In the genomic region with DNA sequence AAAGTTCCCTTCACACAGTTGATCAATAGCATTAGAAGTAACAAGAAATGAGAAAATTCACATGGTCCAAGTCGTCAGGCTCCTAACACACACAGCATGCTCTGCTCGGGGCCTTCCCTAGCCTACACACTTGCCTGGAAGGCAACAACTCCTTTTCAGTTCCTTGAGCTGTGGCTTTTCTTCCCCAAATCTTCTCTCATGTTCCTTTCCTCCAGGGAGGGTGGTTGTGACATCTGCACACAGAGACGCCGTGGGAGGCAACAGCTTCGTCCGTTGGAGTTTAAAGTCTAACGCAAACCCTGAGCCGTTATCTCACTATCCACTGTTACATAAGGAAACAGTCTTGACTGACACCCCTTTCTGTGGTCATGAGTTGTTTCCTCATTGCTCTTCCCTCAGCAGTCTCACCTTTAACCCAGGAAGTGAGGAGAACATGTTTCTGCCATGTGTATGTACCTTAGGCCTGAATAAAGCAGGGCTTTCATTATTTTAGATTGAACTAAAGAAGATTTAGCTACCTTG, we compare ENCODE assay signal across 10 mouse cellular contexts.
DNase-seq lines count a peak whose midpoint lies in the region; ATAC-seq lines count a peak whose summit lies in the region.
"Had no signal": no experiment of that assay in that cellular context is flagged by ENCODE, and none has a peak within 500 bp of the region (broad histone marks: within the 10 kb centered on the region; RNA-seq: fewer than 3 reads in every experiment).

No protein-coding gene starts in this region.

- H3K9ac ChIP-seq in intestine, embryonic 16.5 days (ENCODE audit: low read depth, low read length) = 0 out of 2 replicates have a peak overlapping the region, but pooled peaks have one; percentile 21
- H3K9ac ChIP-seq in hindbrain, embryonic 11.5 days (ENCODE audit: low read depth, low read length) = no peak overlapping the region
- H3K9ac ChIP-seq: embryonic facial prominence, embryonic 12.5 days; lung, embryonic 15.5 days had no signal

- H3K36me3 ChIP-seq in intestine, embryonic 16.5 days (ENCODE audit: control insufficient read depth, insufficient read depth, low read length) = no peaks in the 10 kb centered on the region
- H3K36me3 ChIP-seq in hindbrain, embryonic 11.5 days (ENCODE audit: control insufficient read depth, insufficient read depth, low read length) = no peaks in the 10 kb centered on the region
- no peaks in the 10 kb centered on the region for H3K36me3 ChIP-seq in midbrain, embryonic 10.5 days
- H3K36me3 ChIP-seq in heart, embryonic 10.5 days = no peaks in the 10 kb centered on the region
- H3K36me3 ChIP-seq: embryonic facial prominence, embryonic 12.5 days; lung, embryonic 15.5 days had no signal

- no peak overlapping the region; the same call in 1 of the 2 replicates for H3K4me2 ChIP-seq in intestine, embryonic 16.5 days (ENCODE audit: low read depth, low read length)
- H3K4me2 ChIP-seq in hindbrain, embryonic 11.5 days (replicated peaks; ENCODE audit: low read depth, low read length) = no peak overlapping the region
- H3K4me2 ChIP-seq: embryonic facial prominence, embryonic 12.5 days; lung, embryonic 15.5 days had no signal

- DNase-seq in 3T3-L1 (ENCODE audit: low read depth, low spot score) = peak; percentile 33
- peak; percentile 81 for DNase-seq in CD4-positive, CD25-positive, alpha-beta regulatory T cell, adult 2 months (ENCODE audit: low read depth, low spot score)
- peak; percentile 81 for DNase-seq in naive thymus-derived CD4-positive, alpha-beta T cell, adult 2 months (ENCODE audit: low read depth)
- DNase-seq in hindbrain, embryonic 11.5 days (ENCODE audit: low spot score) = no peak
- no peak for DNase-seq in cerebellum, postnatal 36 days
- no peak for DNase-seq in midbrain, embryonic 10.5 days (ENCODE audit: low spot score)
- no peak for DNase-seq in heart, embryonic 10.5 days (ENCODE audit: low spot score)

- H3K27me3 ChIP-seq in intestine, embryonic 16.5 days (replicated peaks; ENCODE audit: control insufficient read depth, insufficient read depth, low read length) = no peaks in the 10 kb centered on the region
- H3K27me3 ChIP-seq in hindbrain, embryonic 11.5 days (ENCODE audit: control insufficient read depth, insufficient read depth, low read length) = no peaks in the 10 kb centered on the region
- no peaks in the 10 kb centered on the region for H3K27me3 ChIP-seq in midbrain, embryonic 10.5 days (ENCODE audit: low read depth, poor library complexity, severe bottlenecking)
- H3K27me3 ChIP-seq in heart, embryonic 10.5 days (ENCODE audit: insufficient read depth, poor library complexity, severe bottlenecking) = no peaks in the 10 kb centered on the region
- H3K27me3 ChIP-seq: embryonic facial prominence, embryonic 12.5 days; lung, embryonic 15.5 days had no signal

- WGBS in intestine, embryonic 16.5 days = 67% methylated on average over 8 of the region's 8 CpGs
- WGBS in hindbrain, embryonic 11.5 days = 85% methylated on average over 8 of the region's 8 CpGs
- WGBS in midbrain, embryonic 10.5 days = 93% methylated on average over 8 of the region's 8 CpGs
- 71% methylated on average over 8 of the region's 8 CpGs for WGBS in heart, embryonic 10.5 days

- no peak overlapping the region for H3K4me3 ChIP-seq in intestine, embryonic 16.5 days (ENCODE audit: low read length)
- no peak overlapping the region for H3K4me3 ChIP-seq in hindbrain, embryonic 11.5 days (ENCODE audit: low read depth, low read length)
- no peak overlapping the region for H3K4me3 ChIP-seq in midbrain, embryonic 10.5 days
- H3K4me3 ChIP-seq in heart, embryonic 10.5 days = no peak overlapping the region
- H3K4me3 ChIP-seq: embryonic facial prominence, embryonic 12.5 days; lung, embryonic 15.5 days had no signal

- peak; percentile 69 for ATAC-seq in intestine, embryonic 16.5 days
- no peak for ATAC-seq in hindbrain, embryonic 11.5 days (ENCODE audit: low FRiP score)

- no peaks in the 10 kb centered on the region for H3K9me3 ChIP-seq in intestine, embryonic 16.5 days (ENCODE audit: control insufficient read depth, low read length)
- H3K9me3 ChIP-seq in hindbrain, embryonic 11.5 days (ENCODE audit: control insufficient read depth, low read length) = no peaks in the 10 kb centered on the region
- H3K9me3 ChIP-seq in midbrain, embryonic 10.5 days (replicated peaks) = no peaks in the 10 kb centered on the region
- H3K9me3 ChIP-seq in heart, embryonic 10.5 days = no peaks in the 10 kb centered on the region
- H3K9me3 ChIP-seq: embryonic facial prominence, embryonic 12.5 days; lung, embryonic 15.5 days had no signal

- peaks cover 10% of the 10 kb centered on the region for H3K4me1 ChIP-seq in intestine, embryonic 16.5 days (ENCODE audit: control insufficient read depth, insufficient read depth, low read length)
- H3K4me1 ChIP-seq in hindbrain, embryonic 11.5 days (replicated peaks; ENCODE audit: control insufficient read depth, insufficient read depth, low read length) = no peaks in the 10 kb centered on the region
- no peaks in the 10 kb centered on the region for H3K4me1 ChIP-seq in midbrain, embryonic 10.5 days
- H3K4me1 ChIP-seq in heart, embryonic 10.5 days = no peaks in the 10 kb centered on the region
- H3K4me1 ChIP-seq: embryonic facial prominence, embryonic 12.5 days; lung, embryonic 15.5 days had no signal

- peak overlapping the region; percentile 61; the same call in 1 of the 2 replicates for H3K27ac ChIP-seq in intestine, embryonic 16.5 days (ENCODE audit: low read length)
- H3K27ac ChIP-seq in hindbrain, embryonic 11.5 days (ENCODE audit: low read depth, low read length) = no peak overlapping the region
- no peak overlapping the region for H3K27ac ChIP-seq in midbrain, embryonic 10.5 days (replicated peaks)
- no peak overlapping the region for H3K27ac ChIP-seq in heart, embryonic 10.5 days
- H3K27ac ChIP-seq: embryonic facial prominence, embryonic 12.5 days; lung, embryonic 15.5 days had no signal

Comparison
In these comparisons a context has a peak if more than half of its experiments do, and no peak if none do; other contexts are left out.
1. DNase-seq: peak in 3T3-L1 (single experiment), CD4-positive, CD25-positive, alpha-beta regulatory T cell, adult 2 months (single experiment) and naive thymus-derived CD4-positive, alpha-beta T cell, adult 2 months (single experiment); none in hindbrain, embryonic 11.5 days (single experiment), cerebellum, postnatal 36 days (0 of 2), midbrain, embryonic 10.5 days (single experiment) and heart, embryonic 10.5 days (single experiment).